Mouse (Mus musculus): ENCODE data around the gene Tgm2. TPM values are rescaled to one million over a fixed set of nuclear protein-coding genes. Genes with fewer than 3 reads are reported as not detected.

Gene Tgm2
- polyA plus RNA-seq, 1 experiment from 2014 or later = 97.0 TPM

DNA sequence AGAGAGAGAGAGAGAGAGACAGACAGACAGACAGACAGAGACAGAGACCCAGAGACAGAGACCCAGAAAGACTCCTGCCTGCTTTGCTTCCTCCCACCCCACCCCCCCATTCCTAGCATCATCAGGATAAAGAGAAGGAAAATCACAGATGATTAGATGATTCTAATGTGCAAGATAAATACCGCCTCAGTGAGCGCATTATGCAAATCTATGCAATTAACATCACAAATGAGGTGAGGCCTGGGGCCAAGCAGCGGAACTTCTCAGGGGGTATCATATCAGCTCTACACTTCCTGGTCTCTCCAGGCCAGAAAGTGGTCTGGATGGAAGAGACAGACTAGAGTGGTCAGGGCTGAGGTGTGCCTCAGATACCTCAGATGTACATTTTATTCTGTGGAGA is 31.3 kb upstream of the Tgm2 start:
- Histone ChIP-seq H3K36me3 (ENCODE audit: insufficient read depth, low read length) (no peaks in the 10 kb centered on the region), H3K27ac (ENCODE audit: low read length) (no peak overlapping the region), H3K9me3 (ENCODE audit: low read length) (no peaks in the 10 kb centered on the region), H3K4me3 (ENCODE audit: low read depth, low read length) (no peak overlapping the region), H3K4me1 (ENCODE audit: insufficient read depth, low read depth, low read length) (peaks cover 6% of the 10 kb centered on the region; the same call in 1 of the 2 replicates), H3K27me3 (replicated peaks; ENCODE audit: insufficient read depth, low read length) (no peaks in the 10 kb centered on the region), H3K9ac (replicated peaks; ENCODE audit: low read depth) (no peak overlapping the region), H3K4me2 (replicated peaks; ENCODE audit: low read depth, low read length) (no peak overlapping the region)
- TF ChIP-seq CTCF (IDR thresholded peaks at IDR 0.05) (no peak), EP300 (IDR thresholded peaks at IDR 0.05) (no peak)
- no peak for DNase-seq (ENCODE audit: low spot score)
- ATAC-seq = no peak
- 92% methylated on average over 3 of the region's 3 CpGs for WGBS

DNA sequence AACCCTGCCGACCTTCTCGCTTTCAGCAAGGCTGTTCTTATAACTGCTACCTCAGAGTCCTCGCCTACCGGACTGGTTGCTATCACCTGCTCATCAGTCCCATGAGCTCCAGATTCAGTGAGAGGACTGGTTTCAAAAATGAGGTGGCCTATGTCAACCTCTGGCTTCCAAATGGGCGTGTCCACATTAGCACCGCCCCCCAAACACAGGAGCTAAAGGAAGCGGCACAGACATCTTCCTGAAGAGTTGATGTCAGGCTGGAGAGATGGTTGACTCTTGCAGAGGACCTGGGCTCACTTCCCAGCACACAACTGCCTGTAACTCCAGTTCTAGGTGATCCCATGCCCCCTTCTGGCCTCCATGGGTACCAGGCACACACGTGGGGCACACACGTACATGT is 30.5 kb upstream of the Tgm2 start:
- 91% methylated on average over 9 of the region's 9 CpGs for WGBS
- Histone ChIP-seq H3K4me1 (ENCODE audit: insufficient read depth, low read depth, low read length) (peaks cover 6% of the 10 kb centered on the region; the same call in 1 of the 2 replicates), H3K9me3 (ENCODE audit: low read length) (no peaks in the 10 kb centered on the region), H3K4me2 (replicated peaks; ENCODE audit: low read depth, low read length) (no peak overlapping the region), H3K27ac (ENCODE audit: low read length) (no peak overlapping the region), H3K36me3 (ENCODE audit: insufficient read depth, low read length) (no peaks in the 10 kb centered on the region), H3K4me3 (ENCODE audit: low read depth, low read length) (no peak overlapping the region), H3K9ac (replicated peaks; ENCODE audit: low read depth) (no peak overlapping the region), H3K27me3 (replicated peaks; ENCODE audit: insufficient read depth, low read length) (no peaks in the 10 kb centered on the region)
- TF ChIP-seq EP300 (IDR thresholded peaks at IDR 0.05) (no peak), CTCF (IDR thresholded peaks at IDR 0.05) (no peak)
- DNase-seq (ENCODE audit: low spot score) (no peak), ATAC-seq (no peak)

DNA sequence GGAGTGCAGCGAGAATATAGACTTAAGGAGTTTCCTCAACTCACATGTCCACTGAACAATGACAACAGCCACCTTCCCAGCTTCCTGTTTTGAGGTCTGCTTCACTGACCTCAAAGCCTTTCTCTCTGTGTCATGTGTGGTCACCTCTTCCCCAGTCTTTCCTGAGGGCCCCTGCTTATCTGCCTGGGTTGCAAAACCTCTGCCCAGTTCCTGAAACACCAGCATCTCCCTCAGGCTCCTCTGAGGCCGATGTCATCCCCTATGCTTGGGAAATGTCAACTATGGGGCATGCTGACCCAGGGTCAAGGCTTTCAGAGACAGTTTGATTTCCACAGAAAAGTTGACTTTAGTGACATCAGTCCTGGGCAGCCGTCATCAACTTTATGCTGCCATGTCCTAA is 29.2 kb upstream of the Tgm2 start:
- DNase-seq (ENCODE audit: low spot score) = peak; percentile 65
- no peaks in the 10 kb centered on the region for H3K36me3 ChIP-seq (ENCODE audit: insufficient read depth, low read length)
- no peaks in the 10 kb centered on the region for H3K27me3 ChIP-seq (replicated peaks; ENCODE audit: insufficient read depth, low read length)
- peak; percentile 28 for ATAC-seq
- H3K9me3 ChIP-seq (ENCODE audit: low read length) = no peaks in the 10 kb centered on the region
- peak overlapping the region; percentile 33 for H3K27ac ChIP-seq (ENCODE audit: low read length)
- H3K9ac ChIP-seq (replicated peaks; ENCODE audit: low read depth) = no peak overlapping the region
- H3K4me2 ChIP-seq (replicated peaks; ENCODE audit: low read depth, low read length) = no peak overlapping the region
- peaks cover 6% of the 10 kb centered on the region; the same call in 1 of the 2 replicates for H3K4me1 ChIP-seq (ENCODE audit: insufficient read depth, low read depth, low read length)
- TF ChIP-seq CTCF (IDR thresholded peaks at IDR 0.05) = no peak
- TF ChIP-seq EP300 (IDR thresholded peaks at IDR 0.05) = 0 out of 2 replicates have a peak, but pooled peaks have one; percentile 18
- 28% methylated on average over 3 of the region's 3 CpGs for WGBS
- H3K4me3 ChIP-seq (ENCODE audit: low read depth, low read length) = no peak overlapping the region

DNA sequence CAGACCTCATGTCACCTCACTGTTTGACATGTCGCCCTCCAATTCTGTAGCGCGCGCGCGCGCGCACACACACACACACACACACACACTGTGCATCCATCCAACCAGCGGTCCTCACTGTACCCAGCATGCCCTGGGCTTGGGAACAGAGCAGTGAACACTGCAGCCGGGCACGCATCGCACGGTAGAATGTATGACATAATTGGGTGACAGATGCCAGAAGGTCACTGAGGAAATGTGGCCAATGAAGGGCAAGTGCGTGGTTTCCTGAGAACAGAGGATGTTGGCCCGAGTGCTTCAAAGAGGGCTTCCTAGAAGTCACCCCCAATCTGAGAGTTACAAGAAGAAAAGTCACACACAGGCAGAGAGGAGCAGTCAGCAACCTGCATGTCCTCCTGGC is 28.7 kb upstream of the Tgm2 start:
- no peak overlapping the region for H3K9ac ChIP-seq (replicated peaks; ENCODE audit: low read depth)
- 76% methylated on average over 15 of the region's 15 CpGs for WGBS

DNA sequence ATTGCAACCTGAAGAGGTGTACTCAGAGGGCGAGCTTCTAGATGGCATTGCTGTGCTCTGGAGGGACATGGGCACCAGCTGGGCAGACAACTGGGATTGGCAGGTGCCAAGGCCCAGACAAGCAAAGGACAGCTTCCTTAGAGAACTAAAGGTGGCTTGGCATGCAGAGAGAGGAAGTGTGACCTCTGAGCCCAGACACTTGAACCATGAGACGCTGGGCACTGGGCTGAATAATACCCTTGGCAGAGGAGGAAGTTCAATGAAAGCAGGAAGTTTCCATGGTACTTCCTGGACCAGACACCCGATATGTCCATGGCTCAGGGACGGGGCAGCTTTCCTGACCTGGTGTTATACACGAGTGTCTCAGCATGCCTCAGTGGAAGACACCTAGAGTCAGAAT is 28.2 kb upstream of the Tgm2 start:
- ATAC-seq (no peak), DNase-seq (ENCODE audit: low spot score) (no peak)
- 58% methylated on average over 5 of the region's 5 CpGs for WGBS
- no peaks in the 10 kb centered on the region for H3K9me3 ChIP-seq (ENCODE audit: low read length)
- no peak overlapping the region for H3K4me2 ChIP-seq (replicated peaks; ENCODE audit: low read depth, low read length)
- H3K27ac ChIP-seq (ENCODE audit: low read length) = no peak overlapping the region
- no peak for TF ChIP-seq CTCF (IDR thresholded peaks at IDR 0.05)
- TF ChIP-seq EP300 (IDR thresholded peaks at IDR 0.05) = no peak
- H3K9ac ChIP-seq (replicated peaks; ENCODE audit: low read depth) = no peak overlapping the region
- peaks cover 3% of the 10 kb centered on the region; the same call in 1 of the 2 replicates for H3K4me1 ChIP-seq (ENCODE audit: insufficient read depth, low read depth, low read length)
- H3K36me3 ChIP-seq (ENCODE audit: insufficient read depth, low read length) = no peaks in the 10 kb centered on the region
- H3K4me3 ChIP-seq (ENCODE audit: low read depth, low read length) = no peak overlapping the region
- H3K27me3 ChIP-seq (replicated peaks; ENCODE audit: insufficient read depth, low read length) = no peaks in the 10 kb centered on the region

More for the DNA sequence above, 28.7 kb upstream of the Tgm2 start:
- H3K4me1 ChIP-seq (ENCODE audit: insufficient read depth, low read depth, low read length) = peaks cover 6% of the 10 kb centered on the region; the same call in 1 of the 2 replicates
- no peak overlapping the region for H3K4me2 ChIP-seq (replicated peaks; ENCODE audit: low read depth, low read length)
- H3K27me3 ChIP-seq (replicated peaks; ENCODE audit: insufficient read depth, low read length) = no peaks in the 10 kb centered on the region
- H3K36me3 ChIP-seq (ENCODE audit: insufficient read depth, low read length) = no peaks in the 10 kb centered on the region
- TF ChIP-seq EP300 (IDR thresholded peaks at IDR 0.05) = no peak
- TF ChIP-seq CTCF (IDR thresholded peaks at IDR 0.05) = no peak
- no peaks in the 10 kb centered on the region for H3K9me3 ChIP-seq (ENCODE audit: low read length)
- no peak overlapping the region for H3K4me3 ChIP-seq (ENCODE audit: low read depth, low read length)
- DNase-seq (ENCODE audit: low spot score) (no peak), ATAC-seq (peak; percentile 36)
- H3K27ac ChIP-seq (ENCODE audit: low read length) = peak overlapping the region; percentile 33

DNA sequence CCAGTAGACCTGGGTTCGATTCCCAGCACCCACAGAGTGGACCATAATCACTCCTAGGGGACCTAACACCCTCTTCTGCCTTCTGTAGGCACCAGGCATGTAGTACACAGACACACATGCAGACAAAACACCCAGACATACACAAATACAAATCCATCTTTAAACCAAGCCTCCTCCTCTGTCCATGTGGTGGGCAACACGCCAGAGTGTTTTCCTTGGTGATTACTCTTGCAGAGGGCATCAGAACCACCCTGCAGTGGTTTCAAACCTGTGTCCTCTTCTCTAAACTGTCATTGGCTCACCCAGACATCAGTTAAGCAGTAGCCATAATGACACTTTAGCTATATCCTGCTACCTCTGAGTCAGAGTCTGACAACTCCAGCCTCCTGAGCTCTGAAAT is 24.2 kb upstream of the Tgm2 start:
- TF ChIP-seq EP300 (IDR thresholded peaks at IDR 0.05) = no peak
- TF ChIP-seq CTCF (IDR thresholded peaks at IDR 0.05) = no peak
- H3K4me1 ChIP-seq (ENCODE audit: insufficient read depth, low read depth, low read length) = peaks cover 7% of the 10 kb centered on the region; the same call in 1 of the 2 replicates
- no peak overlapping the region for H3K9ac ChIP-seq (replicated peaks; ENCODE audit: low read depth)
- no peaks in the 10 kb centered on the region for H3K27me3 ChIP-seq (replicated peaks; ENCODE audit: insufficient read depth, low read length)
- H3K27ac ChIP-seq (ENCODE audit: low read length) = peak overlapping the region; percentile 76; the same call in 1 of the 2 replicates
- no peaks in the 10 kb centered on the region for H3K36me3 ChIP-seq (ENCODE audit: insufficient read depth, low read length)
- H3K4me2 ChIP-seq (replicated peaks; ENCODE audit: low read depth, low read length) = no peak overlapping the region
- WGBS = 86% methylated on average over 2 of the region's 2 CpGs
- H3K4me3 ChIP-seq (ENCODE audit: low read depth, low read length) = no peak overlapping the region
- H3K9me3 ChIP-seq (ENCODE audit: low read length) = no peaks in the 10 kb centered on the region
- ATAC-seq (no peak), DNase-seq (ENCODE audit: low spot score) (no peak)

DNA sequence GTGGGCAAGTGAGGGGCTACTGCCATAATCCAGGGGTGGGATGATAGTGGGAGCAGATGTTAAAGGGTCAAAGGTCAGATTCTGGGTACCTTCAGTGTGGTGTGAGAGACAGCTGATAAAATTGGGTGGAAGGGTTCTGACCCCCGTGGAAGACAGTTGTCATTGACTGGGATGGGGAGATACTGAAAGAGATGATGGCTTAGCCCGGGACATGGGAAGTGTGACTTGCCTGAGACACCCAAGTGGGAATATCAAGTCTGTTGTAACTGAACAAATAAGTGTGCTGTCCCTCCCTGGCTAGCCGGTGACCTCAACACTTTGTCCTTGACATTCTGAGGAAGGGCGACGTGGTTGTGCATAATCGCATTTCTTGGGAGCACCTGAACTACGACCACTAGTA is 23.5 kb upstream of the Tgm2 start:
- Histone ChIP-seq H3K4me1 (ENCODE audit: insufficient read depth, low read depth, low read length) (peaks cover 7% of the 10 kb centered on the region; the same call in 1 of the 2 replicates), H3K36me3 (ENCODE audit: insufficient read depth, low read length) (no peaks in the 10 kb centered on the region), H3K4me2 (replicated peaks; ENCODE audit: low read depth, low read length) (no peak overlapping the region), H3K9me3 (ENCODE audit: low read length) (no peaks in the 10 kb centered on the region), H3K27ac (ENCODE audit: low read length) (peak overlapping the region; percentile 76), H3K9ac (replicated peaks; ENCODE audit: low read depth) (no peak overlapping the region), H3K4me3 (ENCODE audit: low read depth, low read length) (no peak overlapping the region), H3K27me3 (replicated peaks; ENCODE audit: insufficient read depth, low read length) (no peaks in the 10 kb centered on the region)
- TF ChIP-seq CTCF (IDR thresholded peaks at IDR 0.05) = no peak
- no peak; the same call in 1 of the 2 replicates for TF ChIP-seq EP300 (IDR thresholded peaks at IDR 0.05)
- 69% methylated on average over 7 of the region's 7 CpGs for WGBS
- DNase-seq (ENCODE audit: low spot score) (no peak), ATAC-seq (peak; percentile 38)
